Mouse (Mus musculus): ENCODE measurements around the gene Kdf1. TPM values are rescaled to one million over a fixed set of nuclear protein-coding genes. Genes with fewer than 3 reads are reported as not detected.
A peak's percentile ranks its signal among the peaks of the same experiment; 100 is the strongest.
"Not testable (repeated sequence)": the region's sequence is repeated elsewhere in the genome, so short reads cannot be mapped to it uniquely, and the experiment has no call there.

Gene Kdf1
- polyA plus RNA-seq, 1 experiment from 2014 or later, result 11.6 TPM

DNA sequence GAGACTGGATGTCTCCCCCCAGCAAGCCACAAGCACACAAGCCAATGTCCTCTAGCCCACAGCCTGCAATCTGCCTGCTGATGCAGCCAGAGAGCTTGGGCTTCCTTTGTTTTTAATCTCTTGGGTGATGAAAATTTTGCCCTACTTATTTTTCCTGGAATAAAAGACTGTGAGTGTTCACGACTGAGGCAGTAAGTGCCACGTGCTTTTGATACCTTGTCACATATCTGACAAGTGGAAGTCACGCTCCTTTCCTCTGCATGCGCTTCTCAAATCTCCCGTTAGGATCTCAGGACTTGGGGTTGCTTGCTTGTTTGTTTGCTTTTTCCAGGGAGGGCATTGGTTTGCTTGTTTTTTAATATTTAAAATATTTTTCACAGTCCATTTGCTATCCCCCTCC, 14.5 kb upstream of the Kdf1 start:
- Histone ChIP-seq H3K36me3 (ENCODE audit: control insufficient read depth, insufficient read depth, low read length) (no peaks in the 10 kb centered on the region), H3K27me3 (replicated peaks; ENCODE audit: control insufficient read depth, insufficient read depth, low read length) (peaks cover 40% of the 10 kb centered on the region)

DNA sequence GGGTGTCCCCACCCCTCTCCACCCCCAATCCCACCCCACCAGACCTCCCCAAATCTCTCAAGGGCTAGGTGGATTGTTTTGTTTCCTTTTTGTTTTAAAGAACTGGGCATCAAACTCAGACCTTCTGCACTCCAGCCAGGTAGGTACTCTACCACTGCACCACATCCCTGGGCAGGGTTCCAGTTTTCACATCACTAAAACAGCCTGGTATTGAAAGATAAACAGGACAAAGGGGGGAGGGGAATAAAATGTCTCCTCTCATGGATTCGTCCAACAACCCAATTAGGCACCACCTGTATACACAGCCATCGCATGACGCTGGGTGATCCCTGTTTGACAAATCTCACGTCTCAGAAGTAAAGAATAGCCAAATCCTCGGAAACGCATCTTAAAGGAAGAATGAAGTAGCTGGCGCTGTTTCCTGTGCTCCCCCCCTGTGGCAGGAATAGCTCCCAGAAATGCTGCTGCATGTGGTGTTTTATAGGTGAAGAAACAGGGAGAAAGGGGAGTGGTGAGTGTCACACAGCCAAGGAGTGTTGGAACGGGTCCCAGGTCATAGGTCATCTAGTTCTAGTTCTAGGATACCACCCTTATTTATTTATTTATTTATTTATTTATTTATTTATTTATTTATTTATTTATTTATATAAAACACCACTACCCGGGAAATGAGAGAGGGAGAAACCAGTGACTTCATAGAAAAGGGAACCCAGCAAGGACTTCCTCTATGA, 13.8 kb upstream of the Kdf1 start:
- no peak for ATAC-seq (ENCODE audit: low read depth)
- peaks cover 34% of the 10 kb centered on the region for H3K27me3 ChIP-seq (replicated peaks; ENCODE audit: control insufficient read depth, insufficient read depth, low read length)
- no peak overlapping the region for H3K27ac ChIP-seq (replicated peaks; ENCODE audit: low read depth, low read length)
- no peaks in the 10 kb centered on the region for H3K4me1 ChIP-seq (ENCODE audit: control insufficient read depth, insufficient read depth, low read length)
- no peak overlapping the region for H3K4me2 ChIP-seq (ENCODE audit: low read depth, low read length)
- H3K9me3 ChIP-seq (ENCODE audit: control insufficient read depth, low read length), result no peaks in the 10 kb centered on the region
- H3K4me3 ChIP-seq (ENCODE audit: low read depth, low read length), result no peak overlapping the region
- no peak overlapping the region for H3K9ac ChIP-seq (ENCODE audit: low read depth, low read length)
- no peak for DNase-seq (ENCODE audit: low spot score)
- 62% methylated on average over 9 of the region's 9 CpGs for whole genome bisulfite sequencing
- no peaks in the 10 kb centered on the region for H3K36me3 ChIP-seq (ENCODE audit: control insufficient read depth, insufficient read depth, low read length)

More for the DNA sequence above, 14.5 kb upstream of the Kdf1 start:
- Histone ChIP-seq H3K9me3 (ENCODE audit: control insufficient read depth, low read length) (no peaks in the 10 kb centered on the region), H3K4me1 (ENCODE audit: control insufficient read depth, insufficient read depth, low read length) (no peaks in the 10 kb centered on the region), H3K4me3 (ENCODE audit: low read depth, low read length) (no peak overlapping the region), H3K27ac (replicated peaks; ENCODE audit: low read depth, low read length) (no peak overlapping the region), H3K4me2 (ENCODE audit: low read depth, low read length) (no peak overlapping the region), H3K9ac (ENCODE audit: low read depth, low read length) (no peak overlapping the region)
- ATAC-seq (ENCODE audit: low read depth) (no peak), DNase-seq (ENCODE audit: low spot score) (no peak)
- WGBS, result 43% methylated on average over 5 of the region's 5 CpGs

DNA sequence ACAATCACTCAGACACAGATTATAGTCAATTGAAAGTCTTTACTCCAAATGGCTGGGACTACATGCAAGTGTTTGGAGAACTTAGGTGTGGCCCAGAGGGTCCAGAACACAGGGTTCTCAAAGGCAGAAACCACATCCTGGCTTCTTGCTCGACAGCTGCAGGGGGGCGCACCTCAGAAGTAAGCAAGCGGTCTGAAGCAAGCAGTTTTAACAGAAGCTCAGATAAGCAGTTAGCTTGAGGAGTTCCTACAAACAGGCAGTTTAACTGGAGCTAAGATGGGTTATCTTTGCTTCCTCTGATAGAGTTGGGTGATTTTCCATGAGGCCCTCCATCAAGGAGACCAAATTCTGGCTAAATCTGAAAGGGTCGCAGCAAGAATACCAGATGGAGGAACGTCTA, 12.2 kb upstream of the Kdf1 start:
- Histone ChIP-seq H3K4me2 (ENCODE audit: low read depth, low read length) (no peak overlapping the region), H3K4me3 (ENCODE audit: low read depth, low read length) (no peak overlapping the region), H3K9me3 (ENCODE audit: control insufficient read depth, low read length) (no peaks in the 10 kb centered on the region), H3K4me1 (ENCODE audit: control insufficient read depth, insufficient read depth, low read length) (no peaks in the 10 kb centered on the region), H3K27me3 (replicated peaks; ENCODE audit: control insufficient read depth, insufficient read depth, low read length) (peaks cover 18% of the 10 kb centered on the region), H3K27ac (replicated peaks; ENCODE audit: low read depth, low read length) (no peak overlapping the region), H3K36me3 (ENCODE audit: control insufficient read depth, insufficient read depth, low read length) (no peaks in the 10 kb centered on the region), H3K9ac (ENCODE audit: low read depth, low read length) (no peak overlapping the region)
- 64% methylated on average over 5 of the region's 5 CpGs for WGBS
- no peak for DNase-seq (ENCODE audit: low spot score)
- ATAC-seq (ENCODE audit: low read depth), result no peak

DNA sequence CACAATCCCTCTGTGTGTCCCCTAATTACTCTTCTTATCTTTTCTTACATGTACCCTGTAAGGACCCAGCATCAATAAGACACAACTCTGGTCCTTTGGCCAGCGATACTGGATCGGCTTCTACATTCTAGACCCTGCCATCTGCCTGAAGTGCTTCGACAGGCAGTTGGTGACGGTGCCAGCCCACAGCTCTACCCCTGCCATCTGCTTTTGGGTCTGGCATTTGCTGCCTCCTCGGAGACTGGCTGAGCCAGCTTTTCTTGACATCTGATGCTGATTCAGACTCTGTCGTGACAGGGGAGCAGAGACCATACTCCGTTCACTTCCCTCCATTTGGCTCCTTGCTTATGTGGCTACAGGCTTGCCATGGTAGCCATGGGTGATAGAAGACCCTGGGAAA, 9.8 kb upstream of the Kdf1 start:
- Histone ChIP-seq H3K4me1 (ENCODE audit: control insufficient read depth, insufficient read depth, low read length) (no peaks in the 10 kb centered on the region), H3K27me3 (replicated peaks; ENCODE audit: control insufficient read depth, insufficient read depth, low read length) (0 out of 2 replicates have a peak, but pooled peaks cover 7% of the 10 kb centered on the region), H3K4me3 (ENCODE audit: low read depth, low read length) (no peak overlapping the region), H3K4me2 (ENCODE audit: low read depth, low read length) (no peak overlapping the region), H3K9ac (ENCODE audit: low read depth, low read length) (no peak overlapping the region), H3K27ac (replicated peaks; ENCODE audit: low read depth, low read length) (no peak overlapping the region), H3K9me3 (ENCODE audit: control insufficient read depth, low read length) (no peaks in the 10 kb centered on the region), H3K36me3 (ENCODE audit: control insufficient read depth, insufficient read depth, low read length) (no peaks in the 10 kb centered on the region)
- no peak for ATAC-seq (ENCODE audit: low read depth)
- DNase-seq (ENCODE audit: low spot score), result no peak
- WGBS, result 75% methylated on average over 7 of the region's 7 CpGs

DNA sequence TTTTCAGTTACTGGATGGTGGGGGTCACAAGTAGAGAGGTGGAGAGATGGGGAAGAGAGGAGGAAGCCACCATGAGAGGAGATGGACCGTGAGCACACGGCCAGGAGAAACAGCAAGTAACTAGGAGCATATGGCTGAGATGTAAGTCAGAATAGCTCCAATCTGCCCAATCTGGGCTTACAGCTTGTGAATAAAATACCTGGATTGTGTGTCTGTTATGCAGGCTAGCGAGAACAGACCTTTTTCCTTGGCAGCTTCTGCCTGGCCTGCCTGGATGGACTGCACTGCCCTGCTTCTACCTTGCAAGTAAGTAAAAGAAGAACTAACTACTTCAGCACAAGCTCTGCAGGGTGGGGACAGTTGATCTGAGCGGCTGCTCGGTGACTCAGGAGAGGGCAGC, 7.7 kb upstream of the Kdf1 start:
- no peak overlapping the region for H3K27ac ChIP-seq (replicated peaks; ENCODE audit: low read depth, low read length)
- H3K36me3 ChIP-seq (ENCODE audit: control insufficient read depth, insufficient read depth, low read length), result no peaks in the 10 kb centered on the region
- DNase-seq (ENCODE audit: low spot score) (no peak), ATAC-seq (ENCODE audit: low read depth) (no peak)
- H3K9ac ChIP-seq (ENCODE audit: low read depth, low read length), result no peak overlapping the region
- no peaks in the 10 kb centered on the region for H3K27me3 ChIP-seq (replicated peaks; ENCODE audit: control insufficient read depth, insufficient read depth, low read length)
- no peaks in the 10 kb centered on the region for H3K9me3 ChIP-seq (ENCODE audit: control insufficient read depth, low read length)
- no peak overlapping the region for H3K4me2 ChIP-seq (ENCODE audit: low read depth, low read length)
- WGBS, result 64% methylated on average over 5 of the region's 5 CpGs
- H3K4me3 ChIP-seq (ENCODE audit: low read depth, low read length), result no peak overlapping the region
- H3K4me1 ChIP-seq (ENCODE audit: control insufficient read depth, insufficient read depth, low read length), result no peaks in the 10 kb centered on the region

DNA sequence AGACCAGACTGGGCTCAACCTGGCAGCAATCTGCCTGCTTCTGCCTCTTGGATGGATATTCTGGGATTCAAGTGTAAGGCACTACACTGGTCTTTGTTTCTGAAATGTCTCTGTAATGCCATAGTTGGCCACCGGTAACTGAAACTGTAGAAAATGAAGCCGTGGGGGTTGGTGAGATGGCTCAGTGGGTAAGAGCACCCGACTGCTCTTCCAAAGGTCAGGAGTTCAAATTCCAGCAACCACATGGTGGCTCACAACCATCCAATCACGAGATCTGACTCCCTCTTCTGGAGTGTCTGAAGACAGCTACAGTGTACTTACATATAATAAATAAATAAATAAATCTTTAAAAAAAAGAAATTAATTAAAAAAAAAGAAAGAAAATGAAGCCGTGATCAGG, 6.3 kb upstream of the Kdf1 start:
- not testable (repeated sequence) for DNase-seq (ENCODE audit: low spot score); H3K9me3 ChIP-seq (ENCODE audit: control insufficient read depth, low read length); H3K4me1 ChIP-seq (ENCODE audit: control insufficient read depth, insufficient read depth, low read length); H3K27ac ChIP-seq (replicated peaks; ENCODE audit: low read depth, low read length); H3K4me2 ChIP-seq (ENCODE audit: low read depth, low read length); H3K36me3 ChIP-seq (ENCODE audit: control insufficient read depth, insufficient read depth, low read length); H3K9ac ChIP-seq (ENCODE audit: low read depth, low read length); H3K27me3 ChIP-seq (replicated peaks; ENCODE audit: control insufficient read depth, insufficient read depth, low read length); ATAC-seq (ENCODE audit: low read depth); H3K4me3 ChIP-seq (ENCODE audit: low read depth, low read length)
- 28% methylated on average over 5 of the region's 5 CpGs for WGBS

DNA sequence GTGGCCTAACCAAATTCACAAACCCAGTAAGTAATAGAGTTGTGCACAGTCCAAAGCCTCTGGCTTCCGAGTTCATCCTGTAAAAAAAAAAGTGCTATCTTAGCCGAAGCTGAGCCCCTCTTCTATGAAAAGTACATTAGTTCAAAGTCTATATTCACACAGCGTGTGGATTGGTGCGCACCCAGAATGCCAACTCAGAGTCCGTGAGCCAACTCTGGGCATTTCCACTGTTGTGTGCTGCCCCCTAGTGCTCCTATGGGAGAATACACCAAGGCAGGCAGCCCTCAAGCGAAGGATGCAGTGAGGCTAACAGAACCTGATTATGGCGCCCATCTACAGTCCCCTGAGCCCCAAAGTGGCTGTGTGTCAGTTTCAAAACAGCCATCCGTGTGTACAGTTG, 5.8 kb upstream of the Kdf1 start:
- Histone ChIP-seq H3K27ac (replicated peaks; ENCODE audit: low read depth, low read length) (no peak overlapping the region), H3K9ac (ENCODE audit: low read depth, low read length) (no peak overlapping the region), H3K36me3 (ENCODE audit: control insufficient read depth, insufficient read depth, low read length) (no peaks in the 10 kb centered on the region), H3K4me2 (ENCODE audit: low read depth, low read length) (no peak overlapping the region), H3K9me3 (ENCODE audit: control insufficient read depth, low read length) (no peaks in the 10 kb centered on the region), H3K4me1 (ENCODE audit: control insufficient read depth, insufficient read depth, low read length) (no peaks in the 10 kb centered on the region), H3K4me3 (ENCODE audit: low read depth, low read length) (no peak overlapping the region), H3K27me3 (replicated peaks; ENCODE audit: control insufficient read depth, insufficient read depth, low read length) (peaks cover 4% of the 10 kb centered on the region)
- peak; percentile 67 for DNase-seq (ENCODE audit: low spot score)
- WGBS, result 10% methylated on average over 8 of the region's 8 CpGs
- ATAC-seq (ENCODE audit: low read depth), result peak; percentile 62; the same call in 1 of the 2 replicates

DNA sequence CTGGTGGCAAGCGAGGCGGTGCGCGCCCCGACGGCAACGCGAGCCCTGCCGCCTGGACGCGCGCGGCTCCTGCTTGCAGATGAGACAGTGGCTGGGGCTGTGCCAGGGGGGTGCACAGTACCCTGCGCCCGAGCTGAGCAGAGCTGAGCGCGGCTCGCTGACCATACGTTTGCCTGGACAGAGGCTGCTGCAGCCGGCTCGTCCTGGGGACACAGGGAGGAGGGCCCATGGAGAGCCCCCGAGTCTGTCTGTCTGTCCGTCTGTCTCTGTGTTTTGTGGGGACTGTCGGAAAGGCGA, 554 bp downstream of the Kdf1 start:
- Histone ChIP-seq H3K36me3 (ENCODE audit: control insufficient read depth, insufficient read depth, low read length) (no peaks in the 10 kb centered on the region), H3K9me3 (ENCODE audit: control insufficient read depth, low read length) (no peaks in the 10 kb centered on the region), H3K9ac (ENCODE audit: low read depth, low read length) (peak overlapping the region; percentile 70), H3K27me3 (replicated peaks; ENCODE audit: control insufficient read depth, insufficient read depth, low read length) (peaks cover 34% of the 10 kb centered on the region), H3K27ac (replicated peaks; ENCODE audit: low read depth, low read length) (no peak overlapping the region), H3K4me2 (ENCODE audit: low read depth, low read length) (peak overlapping the region; percentile 58), H3K4me3 (ENCODE audit: low read depth, low read length) (peak overlapping the region; percentile 52), H3K4me1 (ENCODE audit: control insufficient read depth, insufficient read depth, low read length) (no peaks in the 10 kb centered on the region)
- ATAC-seq (ENCODE audit: low read depth), result peak; percentile 70
- DNase-seq (ENCODE audit: low spot score), result peak; percentile 13
- WGBS, result 12% methylated on average over 8 of the region's 25 CpGs

DNA sequence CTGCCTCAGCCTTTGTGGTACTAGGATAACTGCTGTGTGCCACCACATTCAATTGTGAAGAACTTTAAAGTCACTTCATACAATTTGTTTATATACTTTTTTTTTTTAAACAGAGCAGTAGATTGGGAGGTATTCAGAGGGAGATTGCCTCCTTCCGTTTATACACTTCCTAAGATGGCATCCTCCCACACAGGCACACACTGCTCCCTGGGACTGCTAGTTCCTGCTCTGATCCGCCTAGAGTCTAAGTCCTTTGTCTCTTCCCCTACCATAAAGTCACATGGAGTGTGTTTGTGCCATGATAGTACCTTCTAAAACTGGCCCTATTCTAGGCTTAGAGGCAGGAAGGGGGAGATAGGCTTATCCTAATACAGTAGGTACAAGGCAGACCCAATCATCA, 2.7 kb downstream of the Kdf1 start:
- H3K4me2 ChIP-seq (ENCODE audit: low read depth, low read length), result no peak overlapping the region
- 0 out of 2 replicates have a peak, but pooled peaks cover 5% of the 10 kb centered on the region for H3K9me3 ChIP-seq (ENCODE audit: control insufficient read depth, low read length)
- peaks cover 34% of the 10 kb centered on the region for H3K27me3 ChIP-seq (replicated peaks; ENCODE audit: control insufficient read depth, insufficient read depth, low read length)
- H3K27ac ChIP-seq (replicated peaks; ENCODE audit: low read depth, low read length), result no peak overlapping the region
- no peaks in the 10 kb centered on the region for H3K4me1 ChIP-seq (ENCODE audit: control insufficient read depth, insufficient read depth, low read length)
- no peak overlapping the region for H3K4me3 ChIP-seq (ENCODE audit: low read depth, low read length)
- DNase-seq (ENCODE audit: low spot score), result no peak
- no peaks in the 10 kb centered on the region for H3K36me3 ChIP-seq (ENCODE audit: control insufficient read depth, insufficient read depth, low read length)
- H3K9ac ChIP-seq (ENCODE audit: low read depth, low read length), result no peak overlapping the region
- WGBS, result 64% methylated on average over 2 of the region's 2 CpGs
- no peak for ATAC-seq (ENCODE audit: low read depth)
